Mouse (Mus musculus) retina, postnatal 7 days (tissue): ENCODE measurements at regions not wholly inside any gene's neighbourhood (a gene's known extent, or its start where the extent isn't known, plus 50 kb on each side); places are given as distances from the start of the nearest gene placed in this dataset.
"Not testable (repeated sequence)": the region's sequence is repeated elsewhere in the genome, so short reads cannot be mapped to it uniquely, and the experiment has no call there.

ENCODE experiments used
- DNase-seq: peaks from one replicate; pipeline ENCODE4 v3.0.0-alpha.2; 2012; ENCODE audit warnings: low read depth, low spot score

GRCm38 (mm10) chr9:5709480-5709879 is 364.2 kb downstream of the Casp12 start:
- DNase-seq: no peak

- DNase-seq: not testable (repeated sequence)
Observed at GRCm38 (mm10) chr9:5718585-5718984, 373.4 kb downstream of the Casp12 start.

- DNase-seq: no peak
Observed at GRCm38 (mm10) chr9:5728843-5729242, 383.6 kb downstream of the Casp12 start.

DNA sequence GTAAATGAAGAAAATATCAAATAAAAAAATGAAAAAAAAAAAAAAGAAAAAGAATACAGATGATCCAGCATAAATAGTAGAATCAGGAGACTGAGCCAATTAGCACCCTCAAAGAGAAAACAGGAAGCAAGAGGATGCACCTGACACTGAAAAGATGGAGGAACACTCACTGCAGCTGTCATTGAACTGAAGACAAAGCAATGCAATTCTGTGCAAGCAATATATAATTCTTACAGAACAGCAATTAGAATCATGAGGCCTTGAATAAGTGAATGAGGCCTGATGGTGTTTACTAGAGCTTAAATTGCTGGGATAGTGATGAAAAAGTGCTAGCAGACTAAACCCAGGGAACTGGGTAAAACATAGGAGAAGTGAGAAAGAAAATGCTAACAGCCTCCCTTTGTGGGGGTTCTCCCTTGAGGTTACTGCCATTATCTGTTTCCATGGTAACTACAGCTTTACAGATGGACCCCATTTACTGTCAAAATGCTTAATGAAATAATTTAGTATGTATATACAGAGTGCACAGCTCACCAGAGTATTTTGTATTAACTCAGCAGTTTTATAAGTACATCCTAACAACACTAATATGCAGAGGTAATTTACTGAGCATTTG is 407.6 kb downstream of the Casp12 start:
- DNase-seq: no peak

DNA sequence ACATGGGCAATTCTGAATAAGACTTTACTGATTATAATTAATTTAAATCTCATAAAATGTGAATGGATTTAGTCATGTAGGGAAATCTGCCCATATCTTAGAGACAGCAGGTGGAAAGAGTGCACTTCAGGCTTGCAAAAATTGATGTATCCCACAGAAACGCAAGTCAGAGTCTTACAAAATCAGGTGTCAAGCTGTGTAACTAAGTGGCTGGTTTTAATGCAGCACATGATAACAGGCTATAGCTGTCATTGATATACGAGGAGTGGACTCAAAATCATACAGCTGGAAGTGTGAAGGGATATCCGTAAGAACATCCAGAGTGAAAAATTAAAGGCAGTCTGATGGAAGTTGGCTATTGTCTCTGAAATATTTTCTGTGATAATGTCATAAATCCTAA is 408.6 kb downstream of the Casp12 start:
- DNase-seq: no peak

- no peak for DNase-seq
Observed at GRCm38 (mm10) chr9:5761215-5761614, 407.2 kb upstream of the Pdgfd start.

GRCm38 (mm10) chr9:5769927-5770326 is 398.5 kb upstream of the Pdgfd start:
- no peak for DNase-seq

DNA sequence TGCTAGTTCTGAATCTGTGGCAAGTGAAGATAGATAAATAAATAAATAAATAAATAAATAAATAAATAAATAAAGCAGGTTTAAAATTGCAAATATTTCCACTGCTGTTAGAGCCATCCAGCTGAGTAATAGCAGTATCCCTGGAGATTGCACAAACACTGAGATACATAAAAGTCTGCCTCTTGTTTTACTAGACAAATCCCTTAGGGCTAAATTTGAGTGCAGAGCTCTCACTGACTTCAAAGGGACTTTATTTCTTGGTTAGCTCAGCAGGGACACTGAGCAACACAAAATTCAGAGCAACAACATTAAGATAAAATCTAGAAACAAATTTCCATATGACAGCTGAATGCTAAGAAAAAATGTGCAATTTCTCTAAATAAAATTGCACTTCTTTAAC is 397.2 kb upstream of the Pdgfd start:
- no peak for DNase-seq
